Mouse (Mus musculus): ENCODE data around the gene Ube2h.

DNA sequence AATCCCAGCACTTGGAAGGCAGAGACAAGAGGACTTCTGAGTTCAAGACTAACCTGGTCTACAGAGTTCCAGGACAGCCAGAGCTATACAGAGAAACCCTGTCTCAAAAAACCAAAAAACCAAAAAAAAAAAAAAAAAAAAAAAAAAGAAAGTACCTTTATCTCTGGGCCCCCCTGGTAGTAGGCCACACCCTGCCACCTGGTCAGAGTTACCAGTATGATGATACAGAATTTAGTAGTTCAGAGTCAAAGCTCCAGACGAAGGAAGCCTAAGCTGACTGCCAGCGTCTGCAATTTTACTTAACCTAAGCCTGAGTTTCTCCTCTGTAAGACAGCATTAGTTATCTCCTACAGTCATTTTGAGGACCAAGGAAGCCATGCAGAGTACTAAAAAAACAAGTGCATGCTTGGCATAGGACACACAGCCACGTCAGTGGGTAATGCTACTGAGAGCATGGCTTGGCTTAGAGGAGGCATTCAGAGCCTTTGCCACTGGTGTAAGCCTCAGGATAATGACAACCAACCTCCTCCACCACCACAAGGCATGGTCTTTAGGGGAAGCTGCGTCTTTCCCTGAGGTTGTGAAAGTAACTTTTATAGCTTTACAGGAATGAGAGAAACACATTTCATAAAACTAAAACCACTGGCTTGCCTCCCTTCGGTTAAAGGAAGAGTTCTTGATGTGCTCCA lies 29.0 kb downstream of the Ube2h start:
- TF ChIP-seq CTCF (IDR thresholded peaks at IDR 0.05; ENCODE audit: borderline replicate concordance, control insufficient read depth, extremely low read depth, insufficient read depth, low read length, poor library complexity) (no peak), POLR2A (IDR thresholded peaks at IDR 0.05; ENCODE audit: control insufficient read depth, extremely low read depth, insufficient read depth, low read length, poor library complexity) (no peak)

Measured in thymus, adult 2 months (tissue).